Mouse (Mus musculus) ES-Bruce4 (cell line): ENCODE measurements at regions not wholly inside any gene's neighbourhood (a gene's known extent, or its start where the extent isn't known, plus 50 kb on each side); places are given as distances from the start of the nearest gene placed in this dataset.

Experiments
- H3K27ac ChIP-seq: 2 replicates; pipeline ENCODE4 v1.5.1; 2012; ENCODE audit warnings: low read length, inconsistent platforms; ENCODE audit not compliant: insufficient read depth
- H3K27me3 ChIP-seq: 2 replicates; pipeline ENCODE4 v1.6.1; 2012; ENCODE audit warnings: mild to moderate bottlenecking, low read length, inconsistent platforms; ENCODE audit not compliant: control insufficient read depth, poor library complexity, insufficient read depth, severe bottlenecking
- H3K36me3 ChIP-seq: 2 replicates; pipeline ENCODE4 v1.6.1; 2012; ENCODE audit warnings: inconsistent platforms, mild to moderate bottlenecking, low read length, moderate library complexity; ENCODE audit not compliant: control insufficient read depth, poor library complexity, insufficient read depth, severe bottlenecking
- H3K4me1 ChIP-seq: one replicate; pipeline ENCODE4 v1.8.1; 2011; ENCODE audit warnings: low read length; ENCODE audit not compliant: control insufficient read depth, insufficient read depth
- H3K4me3 ChIP-seq: 2 replicates; pipeline ENCODE4 v1.5.1; 2011; ENCODE audit warnings: low read depth, mild to moderate bottlenecking, low read length
- H3K9ac ChIP-seq: 2 replicates; pipeline ENCODE4 v1.6.1; 2012; ENCODE audit warnings: low read depth, mild to moderate bottlenecking, inconsistent platforms; ENCODE audit not compliant: poor library complexity, severe bottlenecking
- H3K9me3 ChIP-seq: replicated peaks from 2 replicates; pipeline ENCODE4 v1.6.1; 2012; ENCODE audit warnings: mild to moderate bottlenecking, low read length, inconsistent platforms; ENCODE audit not compliant: control insufficient read depth, poor library complexity, insufficient read depth, severe bottlenecking
- CTCF ChIP-seq: IDR thresholded peaks from one replicate; pipeline ENCODE4 v1.8.1; 2011; ENCODE audit warnings: low read depth, low read length
- EP300 ChIP-seq: IDR thresholded peaks from 2 replicates; pipeline ENCODE4 v1.6.1; 2011; ENCODE audit warnings: low read depth, low read length; ENCODE audit not compliant: insufficient read depth
- POLR2A ChIP-seq: IDR thresholded peaks from one replicate; pipeline ENCODE4 v1.8.1; 2011; ENCODE audit warnings: low read length; ENCODE audit not compliant: insufficient read depth

GRCm38 (mm10) chr8:8919582-8920503 lies 229.5 kb upstream of the Arglu1 start:
- Histone ChIP-seq H3K4me3 (no peak overlapping the region), H3K9me3 (no peaks in the 10 kb centered on the region), H3K27ac (no peak overlapping the region), H3K27me3 (no peaks in the 10 kb centered on the region; the same call in 1 of the 2 replicates), H3K4me1 (no peaks in the 10 kb centered on the region), H3K9ac (no peak overlapping the region), H3K36me3 (no peaks in the 10 kb centered on the region)
- TF ChIP-seq EP300 (no peak), POLR2A (no peak), CTCF (no peak)

- TF ChIP-seq POLR2A (no peak), CTCF (no peak), EP300 (no peak)
- Histone ChIP-seq H3K4me1 (no peaks in the 10 kb centered on the region), H3K27me3 (no peaks in the 10 kb centered on the region; the same call in 1 of the 2 replicates), H3K27ac (no peak overlapping the region), H3K36me3 (no peaks in the 10 kb centered on the region), H3K4me3 (no peak overlapping the region), H3K9ac (no peak overlapping the region), H3K9me3 (no peaks in the 10 kb centered on the region)
Measured at GRCm38 (mm10) chr8:8919040-8919439, 228.7 kb upstream of the Arglu1 start.

DNA sequence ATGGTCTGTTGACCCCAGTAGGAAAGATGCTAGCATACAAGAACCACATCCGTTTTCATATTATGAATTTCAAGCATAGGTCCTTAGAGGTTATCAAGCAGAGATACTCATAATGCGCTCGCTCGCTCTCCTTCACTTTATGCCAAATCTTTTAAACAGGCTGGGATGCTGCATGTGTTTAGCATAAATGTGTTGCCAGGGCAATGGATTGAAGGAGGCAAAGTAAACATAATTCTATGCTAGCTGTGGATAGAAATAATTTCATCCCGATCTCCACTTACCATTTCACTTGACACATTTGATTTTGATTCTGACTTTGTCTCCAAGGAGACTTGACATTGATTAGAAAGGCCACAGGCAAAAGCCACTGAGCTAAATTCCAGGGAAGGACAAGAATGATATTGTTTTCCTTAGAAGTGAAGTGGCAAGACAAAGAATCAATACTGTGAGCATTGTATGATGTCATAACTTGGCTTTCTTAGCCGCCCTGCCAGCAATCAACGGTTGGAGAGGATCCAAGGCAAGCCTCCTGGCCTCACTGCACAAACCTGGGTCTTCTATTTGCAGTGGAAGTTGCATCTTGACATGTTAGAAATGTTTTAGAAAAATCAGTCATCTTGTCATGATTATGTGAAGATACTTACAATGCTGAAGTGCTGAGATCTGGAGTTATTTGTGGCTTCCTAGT lies 217.3 kb upstream of the Arglu1 start:
- no peaks in the 10 kb centered on the region; the same call in 1 of the 2 replicates for H3K27me3 ChIP-seq
- no peak overlapping the region for H3K4me3 ChIP-seq
- no peaks in the 10 kb centered on the region for H3K4me1 ChIP-seq
- H3K9ac ChIP-seq: no peak overlapping the region
- no peaks in the 10 kb centered on the region; the same call in 1 of the 2 replicates for H3K9me3 ChIP-seq
- no peaks in the 10 kb centered on the region for H3K36me3 ChIP-seq
- no peak overlapping the region for H3K27ac ChIP-seq
- TF ChIP-seq CTCF (no peak), POLR2A (no peak), EP300 (no peak)

- H3K36me3 ChIP-seq: no peaks in the 10 kb centered on the region
- no peak for TF ChIP-seq EP300
- TF ChIP-seq POLR2A: no peak
- TF ChIP-seq CTCF: no peak
- no peak overlapping the region for H3K4me3 ChIP-seq
- no peak overlapping the region for H3K9ac ChIP-seq
- H3K9me3 ChIP-seq: peaks cover 3% of the 10 kb centered on the region
- H3K27ac ChIP-seq: no peak overlapping the region
- no peaks in the 10 kb centered on the region for H3K4me1 ChIP-seq
- H3K27me3 ChIP-seq: no peaks in the 10 kb centered on the region; the same call in 1 of the 2 replicates
Measured at GRCm38 (mm10) chr8:8892996-8893395, 202.7 kb upstream of the Arglu1 start.

DNA sequence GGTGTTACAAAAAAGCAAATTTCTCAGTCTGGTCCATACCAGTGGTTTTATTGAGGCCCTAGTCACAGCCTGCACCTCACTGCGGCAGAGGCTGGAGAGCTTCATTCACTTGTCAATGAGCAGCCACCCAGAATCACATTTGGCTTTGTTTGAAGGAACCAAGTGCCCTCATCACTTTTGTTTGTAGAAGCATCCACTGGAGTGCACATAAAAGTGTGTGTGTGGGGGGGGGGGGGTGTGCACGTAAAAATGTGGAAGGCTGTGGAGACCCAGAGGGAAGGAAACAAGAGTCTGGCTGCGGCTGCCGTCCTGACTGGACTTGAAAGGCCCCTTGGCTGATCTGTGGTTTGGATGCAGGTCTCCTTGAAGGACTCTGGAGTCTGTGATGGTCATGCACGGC lies 187.0 kb upstream of the Arglu1 start:
- Histone ChIP-seq H3K9me3 (no peaks in the 10 kb centered on the region), H3K4me1 (peaks cover 6% of the 10 kb centered on the region), H3K4me3 (no peak overlapping the region), H3K27ac (no peak overlapping the region), H3K9ac (no peak overlapping the region), H3K27me3 (no peaks in the 10 kb centered on the region), H3K36me3 (no peaks in the 10 kb centered on the region)
- TF ChIP-seq CTCF: no peak
- TF ChIP-seq POLR2A: no peak
- TF ChIP-seq EP300: no peak
